Mouse (Mus musculus) embryo, embryonic 10.5 days (tissue): ENCODE data around the gene Lrrc8d.

Experiments used
- DNase-seq: peaks from one replicate; pipeline ENCODE4 v3.0.0-alpha.2; 2015; ENCODE audit warnings: low spot score

The Lrrc8d gene

DNA sequence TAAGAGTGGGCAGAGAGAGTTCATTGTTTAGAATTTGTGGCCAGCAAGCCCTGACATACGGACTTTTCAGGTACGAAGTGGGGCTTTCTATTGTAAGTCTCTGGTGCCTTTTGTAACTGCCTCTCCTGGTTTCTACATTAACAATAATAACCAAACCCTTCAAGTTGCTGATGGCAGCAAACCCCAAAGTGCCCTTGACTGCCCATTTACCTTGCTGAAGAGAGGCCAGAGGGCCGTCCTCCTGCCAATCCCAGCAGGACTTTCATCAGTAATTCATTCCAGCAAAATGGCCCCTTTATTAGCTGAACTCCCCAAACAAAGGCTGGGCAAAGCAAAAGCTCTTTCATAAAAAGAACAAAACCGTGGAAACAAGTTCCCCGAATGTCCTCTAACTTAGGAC lies 118.6 kb downstream of the Lrrc8d start:
- DNase-seq = no peak

DNA sequence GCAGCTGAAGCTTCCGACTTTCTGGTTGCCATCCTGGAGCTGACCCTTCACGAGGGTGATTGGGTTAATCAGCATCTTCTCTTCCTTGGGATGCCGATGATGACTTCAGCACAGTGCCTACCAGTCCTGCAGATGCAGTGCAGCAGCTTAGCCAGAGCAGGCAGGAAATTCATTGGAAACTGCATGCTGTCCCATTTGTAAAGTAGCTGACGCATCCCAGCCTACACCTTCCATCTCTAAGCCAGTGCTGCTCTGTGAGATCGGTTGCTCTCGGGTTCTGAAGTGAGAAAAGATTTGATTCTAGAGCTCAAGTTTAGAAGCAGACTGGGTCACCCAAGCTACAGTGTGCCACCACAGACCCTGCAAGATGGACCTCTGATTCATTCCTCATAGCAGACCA lies 121.6 kb downstream of the Lrrc8d start:
- DNase-seq = no peak

DNA sequence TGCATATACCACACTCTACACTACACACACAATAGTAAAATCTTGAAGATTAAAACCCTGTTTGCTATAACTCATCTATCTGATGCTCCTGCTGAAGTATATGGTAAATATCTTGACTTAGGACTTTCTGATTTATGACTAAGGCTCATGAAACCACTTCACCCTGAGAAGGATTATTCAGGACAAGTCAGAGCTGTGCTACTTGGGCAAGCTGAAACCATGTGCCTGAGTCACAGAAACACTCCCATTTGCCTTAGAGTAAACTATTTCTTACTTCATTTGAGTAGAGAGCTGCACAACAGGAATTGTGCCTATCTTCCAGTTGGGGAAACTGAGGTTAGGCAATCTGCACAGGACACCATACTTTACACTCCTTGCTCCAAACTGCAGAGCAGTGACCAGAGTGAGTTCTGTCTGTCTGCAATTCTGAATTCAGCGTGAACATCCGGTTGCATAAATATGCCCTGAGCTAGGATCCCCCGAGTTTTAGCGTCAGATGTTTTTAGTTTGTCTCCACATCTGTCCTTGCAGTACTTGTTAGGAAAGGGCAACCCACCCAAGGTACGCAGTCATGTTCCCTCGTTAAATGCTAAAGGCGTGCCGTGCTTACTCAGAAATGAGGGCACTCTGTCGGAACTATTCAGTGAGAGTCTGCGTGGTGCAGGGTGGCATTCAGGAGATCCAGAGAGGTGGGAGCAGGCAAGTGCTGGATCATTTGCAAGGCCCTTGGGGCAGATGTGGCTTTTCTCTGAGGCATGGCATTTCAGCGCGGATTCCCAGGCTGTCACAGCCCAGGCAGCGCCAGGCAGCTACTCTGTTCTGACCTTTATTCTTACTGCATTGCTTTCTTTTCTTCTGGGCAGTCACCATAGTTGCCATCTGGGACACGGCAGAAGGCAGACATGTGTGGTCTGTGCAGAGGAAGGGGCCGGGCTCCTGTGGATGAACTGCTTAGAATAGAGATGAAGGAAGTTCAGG lies 123.0 kb downstream of the Lrrc8d start:
- peak; percentile 28 for DNase-seq

DNA sequence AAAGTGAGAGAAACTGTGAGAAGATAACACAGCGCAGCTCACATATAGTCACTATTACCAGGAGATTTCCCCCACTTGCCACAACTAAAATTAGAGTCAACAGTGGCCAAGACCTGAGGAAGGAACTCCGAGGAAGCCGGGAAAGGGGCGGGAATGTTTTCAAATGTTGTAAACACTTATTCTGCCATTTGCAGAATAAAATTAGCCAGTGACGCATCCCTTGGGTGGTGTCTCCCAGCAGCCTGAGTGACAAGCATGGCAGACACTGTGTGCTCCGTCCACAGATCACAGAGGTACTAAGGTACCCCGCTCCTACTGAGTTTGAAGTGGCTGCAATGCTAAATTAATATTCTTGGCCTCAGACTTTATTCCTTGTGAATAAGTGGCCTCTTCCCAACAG lies 124.5 kb downstream of the Lrrc8d start:
- DNase-seq = no peak

DNA sequence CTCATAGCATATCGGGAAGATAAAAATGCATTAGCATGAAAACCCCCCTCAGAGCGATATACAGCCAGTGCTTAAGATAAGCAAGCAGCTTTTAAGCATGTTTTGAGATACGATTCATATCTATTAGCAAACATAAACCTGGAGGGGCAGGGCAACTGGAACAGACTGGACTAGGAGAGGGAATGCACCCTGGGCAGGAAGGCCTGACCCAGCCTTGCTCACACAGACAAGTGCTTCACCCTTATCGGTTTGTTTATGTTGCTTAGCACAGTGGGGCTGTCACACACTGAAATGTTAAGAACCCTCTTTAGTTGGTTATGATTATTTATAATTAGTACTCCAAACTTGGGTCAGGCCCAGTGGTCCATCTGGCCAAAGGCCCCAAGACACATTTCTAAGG lies 125.1 kb downstream of the Lrrc8d start:
- no peak for DNase-seq

DNA sequence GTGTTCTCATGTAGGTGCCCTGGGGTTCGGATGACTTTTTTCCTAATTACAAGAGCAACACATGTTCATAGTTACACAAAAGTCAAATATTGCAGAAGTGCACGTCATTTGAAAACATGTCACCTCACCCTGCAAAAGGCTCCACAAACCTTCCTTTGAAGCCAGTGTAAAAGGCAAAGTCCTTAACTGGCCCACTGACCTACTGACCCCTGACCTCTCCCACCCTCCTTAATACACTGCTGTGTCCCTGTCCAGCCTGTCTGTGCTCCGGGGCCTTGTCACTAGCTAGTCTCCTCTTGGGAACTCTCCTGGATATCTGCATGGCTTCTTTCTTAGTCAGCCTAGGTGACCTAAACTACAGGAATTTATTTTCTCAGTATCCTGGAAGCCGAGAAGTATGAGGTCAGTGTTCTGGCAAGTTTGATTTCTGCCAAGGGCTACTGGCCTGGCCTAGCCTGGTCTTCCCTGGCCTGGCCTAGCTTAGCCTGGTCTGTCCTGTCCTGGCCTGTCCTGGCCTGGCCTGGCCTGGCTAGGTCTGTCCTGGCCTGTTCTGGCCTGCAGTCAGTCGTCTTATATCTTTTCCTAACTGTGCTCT lies 127.2 kb downstream of the Lrrc8d start:
- no peak for DNase-seq

DNA sequence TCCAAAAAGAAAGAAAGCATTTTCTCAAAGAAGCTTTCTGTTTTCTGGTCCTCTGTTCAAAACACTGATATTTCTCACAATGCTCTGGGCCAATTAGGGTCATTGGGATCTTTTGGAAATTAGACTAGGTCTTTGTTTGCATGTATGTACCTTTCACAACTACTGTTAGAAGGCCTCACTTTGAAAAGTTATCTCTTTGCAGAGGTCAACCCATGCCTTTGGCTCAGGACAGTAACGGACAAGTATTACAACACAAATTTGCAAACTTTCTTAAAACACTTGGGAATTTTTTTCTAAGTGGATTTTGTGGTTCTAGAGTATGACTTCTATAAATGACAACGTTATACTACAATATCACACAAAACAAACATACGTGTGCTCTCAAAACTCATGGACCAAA lies 128.3 kb downstream of the Lrrc8d start:
- no peak for DNase-seq

DNA sequence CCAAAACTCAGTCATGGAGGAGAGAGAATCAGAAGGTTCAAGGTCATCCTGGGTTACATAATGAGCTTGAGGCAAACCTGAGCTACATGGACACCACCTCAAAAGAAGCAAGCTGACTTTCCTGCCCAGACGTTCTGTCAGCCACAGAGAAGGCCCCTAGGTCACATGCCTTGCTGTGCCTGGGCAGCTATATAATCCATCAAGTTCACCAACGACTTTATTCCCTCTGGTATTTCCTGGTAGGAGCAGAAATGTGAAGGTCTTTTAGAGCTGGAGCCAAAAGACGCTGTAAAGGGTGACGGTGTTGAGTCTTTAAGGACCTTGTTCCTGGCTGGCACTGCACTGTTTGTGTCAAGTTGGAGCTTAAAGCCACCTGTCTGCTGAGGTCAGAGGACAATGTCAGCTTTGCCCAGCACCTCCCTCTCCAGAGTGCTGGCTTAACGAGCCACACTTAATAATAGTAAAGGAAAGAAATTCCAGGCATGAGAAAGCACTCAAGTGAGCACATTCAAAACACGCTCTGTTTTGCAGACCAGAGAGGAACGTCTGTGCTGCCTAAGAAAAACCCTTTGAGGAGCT lies 129.3 kb downstream of the Lrrc8d start:
- no peak for DNase-seq

DNA sequence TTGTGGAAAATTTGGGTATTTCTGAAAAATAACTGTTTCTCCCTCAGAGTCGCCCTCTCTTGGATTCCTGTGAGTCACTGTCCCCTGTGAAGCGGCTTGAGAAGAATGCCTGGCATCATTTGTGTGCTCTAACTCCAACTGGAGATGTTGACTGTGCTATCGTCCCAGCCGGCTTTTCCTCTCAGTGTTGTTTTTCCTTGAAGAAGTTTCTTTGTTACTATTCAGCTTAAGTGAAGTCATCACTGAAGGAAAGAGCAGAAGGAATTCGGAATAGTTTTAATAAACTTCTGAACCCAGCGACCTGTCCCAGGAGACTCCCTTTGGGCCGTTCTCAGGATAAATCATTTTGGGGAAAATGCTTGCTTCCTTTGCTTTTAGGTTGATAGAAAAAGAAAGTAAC lies 132.4 kb downstream of the Lrrc8d start:
- DNase-seq = no peak

DNA sequence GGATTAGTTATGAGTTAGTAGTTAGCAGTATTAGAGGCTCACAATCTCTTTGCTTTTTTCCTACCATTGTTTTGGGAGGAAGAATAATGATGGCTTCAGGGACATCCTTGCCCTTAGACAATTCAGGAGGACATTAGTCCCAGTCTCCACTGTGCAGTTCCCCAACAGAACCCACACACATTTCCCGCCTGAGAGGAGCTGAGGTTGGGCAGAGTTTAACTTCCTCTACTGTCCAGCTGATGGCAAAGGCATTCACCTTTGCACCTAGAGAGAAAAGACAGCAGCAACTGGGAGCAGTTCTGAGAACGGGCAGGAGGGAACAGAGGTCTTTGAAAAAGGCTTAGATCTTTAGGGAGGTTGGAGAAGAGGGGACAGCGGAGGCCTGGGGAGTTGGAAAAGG lies 134.2 kb downstream of the Lrrc8d start:
- DNase-seq = no peak

DNA sequence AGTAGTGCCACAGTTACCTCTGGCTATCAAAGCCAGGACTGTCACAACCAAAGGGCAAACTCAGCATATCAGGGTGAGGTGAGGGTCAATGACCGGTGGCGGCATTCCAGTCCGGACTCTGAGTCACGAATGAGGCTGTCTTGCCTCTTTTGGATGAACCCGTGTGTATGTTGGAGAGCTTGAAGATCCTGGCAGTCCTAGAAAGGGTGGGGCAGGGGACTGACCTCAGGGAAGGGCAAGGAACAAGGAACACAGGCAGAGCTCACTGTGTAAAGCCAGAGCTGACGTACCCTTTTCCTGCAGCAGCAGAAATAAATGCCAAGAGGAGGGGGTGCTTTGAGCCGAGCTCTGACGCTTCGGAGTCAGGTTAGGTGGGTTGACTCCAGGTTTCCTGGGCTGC lies 136.2 kb downstream of the Lrrc8d start:
- no peak for DNase-seq

DNA sequence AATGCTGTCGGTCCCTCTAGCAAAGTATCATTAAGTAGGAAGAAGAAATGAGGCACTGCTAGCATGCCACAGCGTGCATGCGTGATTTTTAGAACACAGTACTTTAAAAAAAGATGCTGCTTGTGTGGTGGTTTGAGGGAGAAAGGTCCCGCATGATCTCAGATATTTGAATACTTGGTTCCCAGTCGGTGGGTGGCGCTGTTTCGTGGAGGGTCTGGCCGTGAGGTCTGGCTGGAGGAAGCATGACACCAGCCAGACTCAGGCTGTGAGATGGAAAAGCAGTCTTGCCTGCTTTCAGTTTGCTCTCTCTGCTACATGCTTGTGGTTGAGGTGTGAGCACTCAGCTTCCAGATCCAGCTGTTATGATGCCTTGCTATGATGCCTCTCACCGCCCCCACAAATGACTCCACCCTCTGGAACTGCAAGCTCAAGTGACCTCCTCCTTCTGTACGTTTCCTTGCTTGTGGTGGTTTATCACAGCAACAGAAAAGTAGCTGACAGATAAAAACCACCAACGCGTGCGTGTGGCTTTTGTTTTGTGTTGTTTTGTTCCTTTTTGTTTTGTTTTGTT lies 140.1 kb downstream of the Lrrc8d start:
- no peak for DNase-seq

DNA sequence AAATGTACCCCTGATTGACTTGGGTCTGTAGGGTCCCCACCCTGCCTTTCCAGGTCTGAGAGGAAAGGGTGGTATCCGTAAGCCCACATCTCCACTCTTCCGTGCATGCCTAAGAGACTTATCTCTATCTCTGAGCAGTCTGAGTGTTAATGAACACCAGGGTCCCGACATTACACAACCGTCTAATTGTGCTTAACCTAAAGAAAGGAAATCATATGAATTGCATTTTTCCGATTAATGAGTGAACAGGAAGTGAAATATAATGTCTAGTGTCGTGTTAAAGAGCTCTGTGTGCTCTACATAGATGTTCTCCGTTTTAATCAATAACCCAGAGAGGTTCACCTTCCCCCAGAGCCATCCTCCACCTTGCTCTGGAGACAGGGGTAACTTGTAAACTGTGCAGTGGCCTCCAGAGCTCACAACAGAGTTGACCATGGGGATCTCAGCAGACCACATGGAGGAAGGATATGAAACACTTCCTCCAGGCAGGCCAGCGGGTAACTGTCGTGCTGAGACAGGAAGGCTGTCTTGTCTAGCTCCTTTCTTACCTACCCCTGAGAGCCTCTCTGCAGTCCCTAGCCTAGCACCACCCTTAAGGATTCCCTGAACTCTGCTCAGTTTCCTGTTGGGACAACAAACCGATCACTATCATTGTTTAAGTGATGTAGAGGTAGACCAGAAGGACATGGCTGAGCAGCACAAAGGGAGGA lies 144.4 kb downstream of the Lrrc8d start:
- no peak for DNase-seq

DNA sequence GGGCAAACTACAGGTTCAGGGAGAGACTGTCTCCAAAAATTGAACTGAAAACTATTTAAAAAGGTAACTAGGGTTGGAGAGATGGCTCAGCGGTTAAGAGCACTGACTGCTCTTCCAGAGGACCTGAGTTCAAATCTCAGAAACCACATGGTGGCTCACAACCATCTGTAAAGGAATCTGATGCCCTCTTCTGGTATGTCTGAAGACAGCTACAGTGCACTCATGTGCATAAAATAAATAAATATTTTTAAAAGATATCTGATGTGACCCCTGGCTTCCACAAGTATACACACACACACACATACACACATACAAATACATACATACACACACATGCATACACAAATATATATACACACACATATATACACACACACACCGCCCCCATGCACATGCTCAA lies 145.3 kb downstream of the Lrrc8d start:
- no peak for DNase-seq

DNA sequence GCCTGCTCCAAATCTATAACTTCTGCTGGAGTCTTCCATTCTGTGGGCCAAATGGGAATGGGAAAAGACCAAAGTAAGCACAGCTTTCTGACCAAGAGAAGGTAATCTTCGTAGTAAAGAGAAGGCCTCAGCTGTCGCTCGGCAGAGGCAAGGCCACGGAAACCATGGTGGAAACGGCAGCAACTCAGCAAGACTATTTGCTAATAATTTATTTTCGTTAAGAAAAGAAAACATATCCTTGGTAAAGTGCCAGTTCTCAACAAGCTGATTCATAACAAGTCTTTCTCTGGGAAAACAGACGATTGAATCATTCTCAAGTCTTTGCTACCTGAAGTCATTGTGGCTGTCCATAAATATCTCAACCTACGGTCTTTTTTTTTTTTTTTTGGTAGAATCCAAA lies 148.0 kb downstream of the Lrrc8d start:
- DNase-seq = no peak

DNA sequence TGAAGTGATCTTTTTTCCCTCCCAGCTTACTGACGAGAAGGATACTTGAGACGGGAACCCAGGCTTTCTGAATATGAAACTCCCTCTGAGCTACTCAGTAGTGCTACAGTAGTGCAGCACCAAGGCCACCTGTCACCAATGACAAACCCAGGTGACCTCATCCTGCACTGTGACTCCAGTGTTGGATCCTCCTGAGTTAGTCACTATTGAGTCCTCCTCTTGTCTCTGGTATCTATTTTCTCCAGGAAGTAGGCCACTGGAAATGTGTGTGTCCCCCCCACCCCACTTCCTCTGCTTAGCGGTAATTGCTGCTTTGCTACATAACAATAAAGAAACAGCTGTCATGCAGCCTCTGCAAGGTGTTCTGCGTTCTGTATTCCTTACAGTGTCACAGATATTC lies 149.5 kb downstream of the Lrrc8d start:
- no peak for DNase-seq

DNA sequence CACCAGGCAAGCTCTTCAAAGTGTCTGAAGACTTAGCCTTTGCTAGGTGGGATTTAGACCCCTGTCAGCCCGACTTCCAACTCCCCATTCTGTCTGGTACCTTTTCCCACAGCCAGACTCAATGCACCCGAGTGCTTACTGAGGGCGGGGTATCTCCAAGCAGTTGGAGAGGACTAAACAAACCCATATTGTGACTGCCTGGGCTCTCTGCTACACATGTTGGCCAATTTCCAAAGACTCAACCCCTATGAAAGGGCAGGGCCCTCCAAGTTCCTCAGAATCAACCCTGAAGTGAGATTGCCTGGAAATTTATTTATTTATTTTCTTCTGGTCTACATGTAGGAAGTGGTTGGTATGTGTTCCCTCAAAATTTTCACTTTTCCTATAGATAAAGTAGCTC lies 149.9 kb downstream of the Lrrc8d start:
- no peak for DNase-seq

DNA sequence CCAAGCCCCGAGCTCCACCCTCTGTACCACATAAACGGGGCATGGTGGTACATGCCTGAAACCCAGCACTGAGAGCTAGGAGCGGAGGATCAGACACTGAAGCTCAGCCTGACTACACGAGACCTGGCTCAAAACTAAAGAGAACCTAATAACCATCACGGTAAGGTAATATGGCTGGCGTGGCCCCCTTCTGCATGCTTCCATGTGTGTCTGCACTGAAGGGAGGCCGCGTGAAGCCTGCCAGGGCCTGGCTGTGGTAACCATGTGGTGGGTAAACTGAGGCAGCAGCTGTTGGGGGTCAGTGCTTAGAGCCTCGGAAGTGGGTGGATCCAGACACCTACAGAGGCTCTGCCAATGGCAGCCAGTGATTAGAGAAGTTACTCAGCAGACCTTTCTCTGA lies 153.5 kb downstream of the Lrrc8d start:
- no peak for DNase-seq

DNA sequence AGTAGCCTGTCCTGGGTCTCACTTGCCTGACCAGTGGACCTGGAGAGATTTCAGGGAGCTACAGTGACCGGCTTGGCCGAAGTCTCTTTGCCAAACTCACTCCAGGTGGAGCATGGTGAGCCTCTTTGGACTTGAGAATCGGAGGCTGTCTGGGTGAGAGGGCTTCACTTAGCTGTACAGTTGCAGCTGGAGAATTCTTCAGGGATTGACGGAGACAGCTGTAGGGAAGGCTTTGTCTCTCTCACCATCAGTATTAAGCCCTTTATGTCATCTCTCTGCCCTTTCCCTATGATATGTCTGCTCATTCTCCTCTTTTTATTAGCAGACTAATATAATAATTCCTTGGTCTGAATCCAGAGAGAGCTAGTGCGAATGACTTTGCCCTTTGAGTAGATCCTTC lies 157.7 kb downstream of the Lrrc8d start:
- DNase-seq = no peak

DNA sequence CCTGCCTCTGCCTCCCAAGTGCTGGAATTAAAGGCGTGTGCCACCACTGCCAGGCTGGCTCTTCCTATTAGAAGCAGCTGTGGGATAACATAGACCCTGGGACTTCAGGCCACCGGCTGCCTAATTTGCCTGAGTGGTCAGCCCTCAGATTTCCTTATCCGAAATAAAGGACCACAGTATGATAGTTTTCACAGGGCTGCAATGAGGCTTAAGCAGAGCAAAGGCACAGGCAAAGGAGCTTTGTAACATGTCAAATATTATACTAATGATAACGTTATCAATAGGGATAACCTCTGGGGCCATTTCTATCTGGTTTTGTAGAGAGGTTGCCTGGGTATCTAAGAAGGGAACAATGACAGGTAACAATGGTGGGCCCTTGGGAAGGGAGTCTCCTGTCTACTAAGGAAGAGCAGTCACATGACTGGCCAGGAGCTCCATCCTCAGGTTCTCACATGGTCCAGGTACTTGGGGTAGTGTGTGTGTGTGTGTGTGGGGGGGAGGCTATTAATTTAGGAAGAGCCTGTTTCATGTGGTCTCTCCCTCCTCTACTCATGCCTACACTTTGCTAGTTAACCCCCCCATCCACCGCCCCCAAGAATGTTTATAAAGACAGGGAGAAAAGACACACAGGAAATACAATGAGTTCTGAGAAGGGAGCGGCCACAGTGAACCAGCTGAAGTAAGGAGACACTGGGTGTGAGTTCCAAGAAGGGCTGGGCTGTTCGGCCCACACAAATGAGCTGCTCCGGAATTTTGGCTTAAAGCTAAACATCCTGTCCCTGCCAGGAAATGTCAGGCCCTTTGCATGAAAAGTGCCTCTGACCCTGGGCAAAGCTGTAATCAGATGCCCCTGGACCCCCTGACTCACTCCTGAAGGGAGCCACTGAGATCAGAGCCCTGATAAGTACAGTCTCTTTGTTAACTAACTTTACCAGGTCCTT lies 159.3 kb downstream of the Lrrc8d start:
- peak; percentile 46 for DNase-seq
